Mouse (Mus musculus): Measurements from ENCODE around the gene S1pr2.
"Not testable (repeated sequence)": the region's sequence is repeated elsewhere in the genome, so short reads cannot be mapped to it uniquely, and the experiment has no call there.

S1pr2 gene

DNA sequence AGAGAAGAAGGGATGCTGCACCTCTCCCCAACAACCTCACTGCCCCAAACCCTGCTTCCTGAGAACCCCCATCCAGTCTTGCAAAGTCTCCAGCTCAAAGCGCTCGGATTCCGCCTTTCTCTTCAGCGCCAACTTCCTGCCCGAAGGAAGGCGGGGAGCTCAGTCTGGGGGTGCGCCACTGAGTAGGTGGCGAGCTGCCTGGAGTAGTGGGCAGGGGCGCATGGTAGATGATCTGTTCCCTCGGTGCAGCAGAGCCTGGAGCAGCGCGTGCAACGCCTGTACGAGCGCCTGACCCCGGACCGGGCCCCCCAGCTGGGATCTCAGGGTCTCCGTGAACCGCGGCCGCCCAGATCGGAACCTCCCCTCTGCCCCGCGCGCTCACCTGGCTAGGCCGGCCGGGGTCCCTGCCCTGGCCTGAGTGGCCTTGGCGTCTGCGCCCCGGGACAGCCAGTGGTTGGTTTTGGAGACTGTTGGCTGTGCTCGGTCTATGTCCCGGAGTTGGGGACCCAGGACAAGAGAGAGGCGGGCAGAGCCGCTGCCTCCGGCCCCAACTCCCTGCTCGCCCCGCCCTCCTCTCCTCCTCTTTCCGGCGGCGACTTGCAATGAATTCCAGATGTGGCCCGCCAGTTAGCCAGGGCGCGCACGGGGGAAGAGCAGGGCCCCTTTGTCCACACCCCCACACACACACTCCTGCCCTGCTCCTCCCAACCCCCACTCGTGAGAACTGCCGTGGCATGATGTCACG lies at the start of gene S1pr2:
Gene S1pr2, minus strand, starts transcription at position 566 of the 745 bp plus-strand sequence.
- DNase-seq = peak; percentile 39 to 66

DNA sequence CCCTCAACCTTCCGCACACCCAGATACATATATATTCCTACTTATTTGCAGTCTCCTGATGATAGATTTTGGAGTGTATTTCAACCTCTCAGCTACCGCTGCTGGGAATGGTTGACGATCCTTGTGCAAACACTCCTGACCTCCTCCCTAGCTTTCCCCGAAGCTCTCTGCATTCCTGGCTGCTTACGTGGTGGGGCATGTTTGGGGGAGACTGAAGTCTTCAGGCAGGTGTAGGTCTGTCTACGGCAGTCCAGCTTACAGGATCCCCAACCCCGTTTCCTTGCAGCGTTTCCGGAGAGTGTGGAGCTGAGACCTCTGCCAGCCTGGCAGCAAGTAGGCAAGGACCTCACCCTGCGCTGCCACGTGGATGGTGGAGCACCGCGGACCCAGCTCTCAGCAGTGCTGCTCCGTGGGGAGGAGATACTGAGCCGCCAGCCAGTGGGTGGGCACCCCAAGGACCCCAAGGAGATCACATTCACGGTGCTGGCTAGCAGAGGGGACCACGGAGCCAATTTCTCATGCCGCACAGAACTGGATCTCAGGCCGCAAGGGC lies 48.8 kb upstream of the S1pr2 start:
- no peak for DNase-seq

DNA sequence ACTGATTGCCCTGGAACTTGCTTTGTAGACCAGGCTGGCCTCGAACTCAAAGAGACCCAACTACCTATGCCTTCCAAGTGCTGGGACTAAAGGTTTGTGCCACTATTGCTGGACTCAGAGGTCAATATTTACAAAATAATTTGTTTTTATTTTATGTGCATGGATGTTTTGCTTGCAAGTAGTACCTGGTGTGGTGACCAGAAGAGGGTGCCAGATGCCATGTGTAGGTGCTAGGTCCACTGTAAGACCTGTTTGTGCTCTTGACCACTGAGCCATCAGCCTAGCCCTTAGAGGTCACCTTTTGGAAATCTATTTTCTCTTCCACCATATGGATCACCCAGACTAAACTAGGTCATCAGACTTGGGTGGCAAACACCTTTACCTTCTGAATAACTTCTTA lies 46.1 kb upstream of the S1pr2 start:
- no peak for DNase-seq

DNA sequence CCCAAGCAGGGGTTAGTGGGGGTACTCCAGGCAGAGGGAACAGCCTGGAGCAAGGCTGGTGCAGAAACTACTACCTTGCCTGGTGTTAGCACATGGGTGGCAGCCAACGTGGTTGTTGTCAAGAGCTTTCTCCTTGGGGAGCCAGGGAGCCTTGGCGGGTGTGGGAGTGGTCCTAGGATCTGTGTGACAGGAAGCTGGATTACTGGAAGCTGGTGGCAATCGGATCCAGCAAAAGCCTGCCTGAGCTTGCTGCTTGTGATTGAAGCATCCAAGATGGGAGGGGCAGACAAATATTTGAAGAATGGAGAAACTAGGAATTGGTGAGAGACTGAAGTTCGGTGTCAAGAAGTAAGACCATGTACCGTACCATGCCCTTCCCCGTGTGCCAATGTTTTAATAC lies 45.7 kb upstream of the S1pr2 start:
- DNase-seq = no peak

DNA sequence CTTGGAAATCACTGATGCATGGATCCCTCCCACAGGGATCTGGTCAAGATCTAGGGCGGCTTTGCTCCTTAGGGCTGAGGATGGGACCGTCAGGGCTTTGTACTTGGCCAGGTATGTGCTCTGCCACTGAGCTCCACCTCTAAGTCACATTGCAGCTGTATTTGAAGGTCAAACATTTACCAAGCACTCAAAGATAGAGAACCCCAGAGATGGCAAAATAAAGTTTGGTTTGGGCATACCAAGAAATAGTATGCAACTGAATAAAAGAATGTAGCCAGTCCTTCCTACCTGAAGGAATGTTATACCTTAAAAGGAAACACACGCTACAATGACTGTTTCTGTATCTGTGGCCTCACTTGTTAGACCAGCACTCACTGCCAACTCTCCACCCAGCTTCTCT lies 44.8 kb upstream of the S1pr2 start:
- no peak for DNase-seq

DNA sequence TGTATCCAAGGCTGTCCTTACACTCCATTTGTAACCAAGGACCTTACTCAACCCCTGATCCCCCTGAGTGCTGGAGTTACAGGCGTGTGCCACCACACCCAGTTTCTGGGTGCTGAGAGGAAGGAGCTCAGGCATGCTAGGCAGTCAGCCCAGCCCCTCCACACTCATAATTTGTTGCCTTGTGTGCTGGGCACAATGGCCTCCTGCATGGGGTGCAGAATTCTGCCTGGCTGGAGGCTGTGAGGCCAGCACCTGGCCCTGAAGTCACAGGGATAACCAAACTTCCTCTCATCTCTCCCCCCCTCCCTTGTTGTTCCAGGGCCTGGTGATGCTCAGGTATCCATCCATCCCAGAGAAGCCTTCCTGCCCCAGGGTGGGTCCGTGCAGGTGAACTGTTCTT lies 42.0 kb upstream of the S1pr2 start:
- no peak for DNase-seq

DNA sequence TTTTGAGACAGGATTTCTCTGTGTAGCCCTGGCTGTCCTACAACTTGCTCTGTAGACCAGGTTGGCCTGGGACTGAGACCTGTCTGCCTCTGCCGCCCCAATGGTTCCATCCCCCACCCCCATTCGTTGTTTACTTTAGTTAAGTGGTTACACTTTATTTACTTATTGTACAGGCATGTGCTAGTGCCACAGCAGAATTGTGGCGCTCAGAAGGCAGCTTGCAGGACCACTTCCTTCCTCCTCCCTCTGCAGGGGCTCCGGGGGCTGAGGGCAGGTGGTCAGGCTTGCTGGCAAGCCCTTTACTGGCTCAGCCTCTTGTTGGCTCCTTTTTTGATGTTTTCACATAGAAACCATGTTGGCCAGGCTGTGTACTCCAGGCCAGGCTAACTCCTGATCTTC lies 40.6 kb upstream of the S1pr2 start:
- peak in 1 of 2 experiments; percentile 35 for DNase-seq

DNA sequence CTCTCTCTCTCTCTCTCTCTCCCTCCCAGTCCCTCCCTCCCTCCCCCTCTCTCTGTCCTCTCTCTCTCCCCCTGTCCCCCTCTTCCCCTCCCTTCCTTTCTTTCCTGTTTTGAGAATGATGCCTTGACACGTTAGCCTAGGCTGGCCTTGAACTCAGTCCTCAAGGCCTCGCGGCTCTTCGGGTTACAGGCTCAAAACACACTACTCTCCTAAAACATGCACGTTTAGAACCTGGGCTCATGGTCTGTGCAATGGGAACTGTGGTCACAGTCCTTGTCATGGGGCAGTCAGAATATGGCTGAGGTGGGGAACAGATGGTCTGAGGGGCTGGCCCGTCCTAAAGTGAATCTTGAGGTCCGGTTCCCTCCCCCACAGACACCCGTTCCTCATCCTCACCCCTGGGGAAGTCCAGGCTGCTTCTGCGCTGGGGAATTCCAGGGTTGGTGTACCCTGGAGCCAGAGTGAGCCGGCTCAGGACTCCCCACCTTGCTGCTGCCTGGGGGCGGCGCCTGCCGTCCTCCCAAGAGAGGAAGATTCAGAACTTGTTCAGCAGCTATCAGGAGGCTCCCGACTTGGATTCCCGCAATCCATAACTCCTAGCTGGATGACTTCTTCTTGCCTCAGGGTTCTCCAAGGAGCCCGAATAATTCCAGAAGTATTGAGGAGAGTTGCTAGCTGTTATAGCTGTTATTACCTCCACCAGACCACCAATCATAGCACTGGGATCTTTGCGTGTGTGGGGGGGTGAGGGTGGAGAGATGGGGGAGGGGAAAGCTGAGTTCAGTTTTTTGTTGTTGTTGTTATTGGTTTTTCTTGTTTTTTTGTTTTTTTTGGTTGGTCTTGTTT lies 40.0 kb upstream of the S1pr2 start:
- peak; percentile 37 to 47 for DNase-seq

DNA sequence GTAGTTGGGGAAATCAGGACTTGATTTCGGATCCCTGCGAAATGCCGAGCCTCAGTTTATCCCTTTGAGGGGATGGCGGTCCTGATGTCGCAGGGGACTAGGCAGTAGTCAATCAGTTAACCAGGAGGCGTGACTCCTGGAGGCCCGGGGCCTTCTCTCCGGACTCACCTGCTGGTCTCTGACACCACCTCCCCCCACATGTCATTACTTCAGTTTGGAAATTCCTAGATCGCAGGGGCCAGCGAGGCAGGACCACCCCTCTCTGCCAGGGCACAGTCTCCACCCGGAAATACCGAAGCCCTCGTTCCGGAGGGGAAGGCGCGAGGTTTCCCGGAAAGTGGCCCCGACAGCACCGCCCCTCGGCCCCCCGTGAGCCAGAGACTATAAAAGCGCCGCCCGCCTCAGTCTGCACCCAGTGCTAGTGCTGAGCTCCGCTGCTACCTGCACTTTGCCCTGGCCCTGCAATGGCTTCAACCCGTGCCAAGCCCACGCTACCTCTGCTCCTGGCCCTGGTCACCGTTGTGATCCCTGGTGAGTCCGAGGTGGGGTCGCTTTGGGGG lies 39.1 kb upstream of the S1pr2 start, which contains the start of gene Icam1:
Gene Icam1, plus strand, starts transcription at position 415 of the 560 bp plus-strand sequence.
- peak; percentile 83 to 88 for DNase-seq

DNA sequence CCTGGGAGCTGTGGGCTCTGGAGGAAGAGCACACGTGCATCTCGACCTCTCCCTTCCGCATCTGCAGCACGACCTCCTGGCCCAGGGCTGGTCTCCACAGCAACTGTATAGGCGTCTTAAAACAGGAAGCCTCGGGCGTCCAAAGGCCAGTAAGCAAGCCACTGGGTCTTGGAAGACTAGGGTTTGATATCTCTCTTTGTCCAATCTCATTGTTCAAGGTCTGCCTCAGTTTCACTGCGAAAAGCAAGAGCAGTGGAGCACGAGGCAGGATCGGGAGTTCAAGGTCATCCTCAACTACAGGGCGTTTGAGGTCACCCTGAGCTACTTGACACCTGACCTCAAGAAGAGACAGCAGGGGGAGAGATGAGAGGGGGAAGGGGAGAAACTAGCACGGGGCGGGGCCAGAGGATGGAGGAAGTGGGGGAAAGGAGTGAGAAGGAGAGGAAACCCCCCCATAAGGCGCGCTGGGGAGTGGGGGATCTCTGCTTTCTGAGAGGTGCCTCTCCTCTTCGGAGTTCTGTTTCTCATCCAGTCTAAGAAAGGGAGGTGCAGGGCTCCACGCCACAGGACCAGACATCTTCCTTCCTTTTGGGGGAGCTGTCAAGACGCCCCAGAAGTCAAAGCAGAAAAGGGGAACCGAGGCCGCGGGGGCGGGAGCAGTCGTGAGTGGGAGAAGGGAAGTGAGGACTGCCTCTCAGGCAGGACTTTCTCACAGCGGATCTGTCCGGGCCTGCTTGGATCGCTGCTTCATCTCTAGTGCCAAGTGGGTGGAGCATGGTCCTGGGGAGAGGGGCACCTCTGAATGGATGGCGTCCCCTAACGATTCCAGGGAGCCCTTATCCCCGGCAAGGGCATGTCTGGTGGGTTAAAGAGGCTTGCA lies 38.4 kb upstream of the S1pr2 start:
- peak; percentile 80 to 85 for DNase-seq

DNA sequence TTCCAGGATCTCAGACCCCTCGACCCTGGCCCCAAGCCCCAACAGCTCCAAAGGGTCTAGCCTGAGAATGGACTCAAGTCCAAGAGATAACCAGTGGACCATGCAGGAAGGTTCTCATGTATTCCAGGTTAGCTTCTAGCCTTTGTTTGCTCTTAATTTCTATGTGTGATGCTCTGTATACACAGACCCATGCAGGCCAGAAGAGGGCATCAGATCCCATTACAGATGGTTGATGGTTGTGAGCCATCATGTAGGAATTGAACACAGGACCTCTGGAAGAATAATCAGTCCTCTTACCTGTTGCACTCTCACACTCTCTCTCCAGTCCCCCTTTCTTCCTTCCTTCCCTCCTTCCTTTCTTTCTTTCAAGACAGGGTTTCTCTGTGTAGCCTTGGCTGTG lies 35.8 kb upstream of the S1pr2 start:
- DNase-seq = no peak

DNA sequence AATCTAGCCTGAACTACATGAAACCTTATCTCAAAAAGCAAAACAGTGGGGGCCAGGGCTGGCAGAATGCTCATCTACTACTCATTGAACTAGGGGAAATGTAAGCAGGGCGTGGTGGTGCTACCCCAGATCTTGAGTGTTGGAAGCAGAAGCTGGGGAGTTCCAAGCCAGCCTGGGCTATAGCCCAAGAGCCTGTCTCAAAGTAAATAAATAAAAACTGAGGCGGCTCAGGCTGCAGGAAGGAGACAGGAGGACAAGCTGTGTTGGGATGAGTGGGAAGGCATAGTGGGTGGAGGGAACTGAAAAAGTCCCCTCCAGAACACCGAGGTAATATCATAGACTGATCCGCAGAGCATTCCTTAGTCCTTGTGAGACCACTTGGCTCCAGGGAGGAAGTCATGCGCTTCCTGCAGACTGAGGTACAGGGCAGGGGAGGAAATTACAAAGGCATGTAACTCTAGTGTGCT lies 35.3 kb upstream of the S1pr2 start:
- no peak for DNase-seq

DNA sequence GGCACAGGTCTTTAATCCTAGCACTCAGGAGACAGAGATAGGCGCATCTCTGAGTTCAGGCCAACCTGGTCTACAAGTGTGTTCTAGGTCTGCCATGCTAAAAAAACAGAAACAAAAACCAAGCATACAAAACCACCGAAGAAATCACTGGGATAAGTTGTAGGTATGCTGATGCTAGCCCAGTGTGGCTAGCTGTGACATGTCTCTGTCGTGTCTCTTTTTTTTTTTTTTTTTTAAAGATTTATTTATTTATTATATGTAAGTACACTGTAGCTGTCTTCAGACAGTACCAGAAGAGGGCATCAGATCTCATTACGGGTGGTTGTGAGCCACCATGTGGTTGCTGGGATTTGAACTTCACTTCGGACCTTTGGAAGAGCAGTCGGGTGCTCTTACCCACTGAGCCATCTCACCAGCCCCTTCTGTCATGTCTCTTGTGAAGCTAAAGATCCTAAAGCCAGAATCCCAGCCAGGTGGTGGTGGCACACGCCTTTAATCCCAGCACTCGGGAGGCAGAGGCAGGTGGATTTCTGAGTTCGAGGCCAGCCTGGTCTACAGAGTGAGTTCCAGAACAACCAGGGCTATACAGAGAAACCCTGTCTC lies 34.5 kb upstream of the S1pr2 start:
- DNase-seq = not testable (repeated sequence)

DNA sequence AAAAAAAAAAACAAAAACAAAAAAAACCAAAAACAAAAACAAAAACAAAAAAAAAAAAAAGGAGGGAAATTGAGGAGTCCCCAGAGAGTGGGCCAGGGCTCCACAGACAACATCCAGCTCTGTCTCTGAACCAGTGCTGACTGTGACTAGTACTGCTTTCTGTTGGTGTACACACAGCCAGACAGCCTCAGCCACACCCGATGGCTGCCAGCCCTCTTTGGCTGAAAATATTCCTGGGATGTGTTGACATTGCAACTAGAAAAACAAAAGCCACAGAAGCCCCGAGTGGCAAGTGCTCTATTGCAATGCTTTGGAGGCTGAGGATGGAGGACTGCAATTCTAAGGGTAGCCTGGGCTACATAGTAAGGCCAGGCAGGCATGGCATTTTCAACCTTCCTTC lies 33.8 kb upstream of the S1pr2 start:
- DNase-seq = no peak

DNA sequence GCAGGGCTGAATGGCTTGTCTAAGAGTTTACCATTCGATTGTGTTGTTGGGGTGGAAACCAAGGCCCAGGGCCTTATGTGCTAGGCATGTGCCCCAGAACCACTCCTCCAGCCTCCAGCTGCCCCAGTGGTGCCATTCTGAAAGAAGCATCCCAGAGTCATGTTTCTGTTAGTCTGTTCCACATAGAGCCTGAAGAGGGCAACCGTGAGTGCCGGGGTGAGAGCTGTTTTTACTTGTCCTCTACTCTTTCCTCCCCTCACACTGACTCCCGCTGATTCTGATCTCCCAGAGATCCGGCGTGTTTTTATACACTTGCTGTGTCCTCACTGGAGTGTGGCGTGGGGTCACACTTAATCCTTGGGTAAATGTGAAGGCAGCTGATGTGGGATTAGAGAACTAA lies 31.4 kb upstream of the S1pr2 start:
- no peak for DNase-seq

DNA sequence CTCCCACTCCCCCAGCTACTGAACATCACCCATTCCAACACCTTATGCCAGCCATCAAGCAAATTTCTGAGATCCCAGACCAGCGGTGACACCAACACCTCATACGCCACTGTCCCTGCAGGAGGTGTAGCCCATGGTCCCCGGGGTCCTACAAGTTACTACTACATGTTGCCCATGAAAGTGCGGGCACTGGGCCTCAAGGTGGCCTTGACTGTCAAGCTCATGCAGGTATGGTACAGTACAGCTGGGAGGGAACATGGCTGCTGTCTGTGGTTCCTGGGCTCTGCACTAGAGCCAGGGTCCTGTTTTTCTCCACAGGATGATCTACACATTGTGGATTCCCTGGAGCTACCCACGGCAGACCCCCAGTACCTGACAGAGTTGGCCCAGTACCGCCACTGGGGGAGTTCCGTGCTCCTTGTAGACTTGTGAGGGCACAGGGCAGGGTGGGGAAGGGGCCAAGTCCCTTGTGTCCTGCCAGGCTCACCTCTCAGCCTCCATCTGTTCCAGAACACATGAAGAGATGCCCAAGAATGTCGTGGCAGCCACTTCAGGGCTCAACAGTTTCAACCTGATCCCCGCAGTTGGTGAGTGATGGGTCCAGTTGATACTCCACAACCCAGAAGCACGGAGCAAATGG lies 30.9 kb upstream of the S1pr2 start:
- DNase-seq = no peak

DNA sequence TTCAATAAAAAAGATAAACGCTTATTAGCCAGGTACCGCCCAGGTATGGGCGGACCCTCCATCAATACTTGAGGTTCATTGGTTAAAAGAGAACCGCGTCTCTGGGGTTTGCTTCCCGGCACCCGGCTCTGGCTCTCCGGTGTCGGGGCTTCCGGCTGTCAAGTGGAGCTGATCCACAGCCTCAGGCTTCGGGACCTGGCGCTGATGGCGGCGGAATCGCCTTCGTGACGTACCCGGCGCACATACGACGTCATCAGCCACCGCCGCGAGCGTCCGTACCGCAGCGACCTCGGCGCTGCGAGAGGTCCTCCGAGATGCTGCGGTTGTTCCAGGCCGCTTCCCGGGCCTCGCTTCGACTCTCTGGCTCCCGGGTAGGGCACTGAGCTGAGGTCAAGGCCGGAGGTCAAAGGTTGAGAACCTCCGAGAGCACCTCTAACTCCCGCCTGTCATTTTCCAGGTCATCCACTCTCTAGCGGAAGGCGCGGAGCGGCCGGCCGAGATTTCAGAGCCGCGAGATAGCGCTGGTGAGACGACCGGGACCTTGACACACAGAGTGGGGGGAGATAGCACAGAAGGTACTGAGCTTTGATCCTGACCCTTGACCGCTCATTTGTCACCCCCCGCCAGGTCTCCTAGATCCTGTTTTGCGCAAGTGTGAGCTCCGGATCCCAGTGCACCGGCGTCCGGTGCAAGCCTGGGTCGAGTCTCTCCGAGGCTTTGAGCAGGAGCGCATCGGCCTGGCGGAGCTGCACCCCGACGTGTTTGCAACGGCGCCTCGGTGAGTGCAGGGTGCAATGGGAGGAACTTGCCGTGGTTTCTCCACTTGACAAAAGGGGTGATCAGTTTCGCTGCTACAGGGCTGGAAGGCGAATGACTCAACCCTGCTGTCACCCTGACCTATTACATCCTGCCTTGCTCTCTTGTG lies 26.3 kb upstream of the S1pr2 start, which contains the start of gene Mrpl4:
Gene Mrpl4, plus strand, starts transcription at position 112 of the 925 bp plus-strand sequence.
- peak; percentile 67 to 82 for DNase-seq

DNA sequence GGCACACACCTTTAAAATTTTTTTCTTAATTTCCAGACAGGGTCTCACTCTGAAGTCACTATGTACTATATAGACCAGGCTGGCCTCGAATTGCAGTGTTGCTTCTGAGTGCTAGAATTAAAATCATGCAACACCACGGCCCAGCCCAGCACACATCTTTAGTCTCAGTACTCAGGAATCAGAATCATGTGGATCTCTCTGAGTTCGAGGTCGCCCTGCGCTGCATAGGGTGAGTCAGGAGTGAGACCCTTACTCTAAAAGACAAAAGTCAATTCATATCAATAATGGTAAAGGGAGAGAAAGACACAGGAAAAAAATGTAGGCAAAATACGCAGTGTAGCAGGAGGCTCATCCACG lies 25.7 kb upstream of the S1pr2 start:
- DNase-seq = no peak

DNA sequence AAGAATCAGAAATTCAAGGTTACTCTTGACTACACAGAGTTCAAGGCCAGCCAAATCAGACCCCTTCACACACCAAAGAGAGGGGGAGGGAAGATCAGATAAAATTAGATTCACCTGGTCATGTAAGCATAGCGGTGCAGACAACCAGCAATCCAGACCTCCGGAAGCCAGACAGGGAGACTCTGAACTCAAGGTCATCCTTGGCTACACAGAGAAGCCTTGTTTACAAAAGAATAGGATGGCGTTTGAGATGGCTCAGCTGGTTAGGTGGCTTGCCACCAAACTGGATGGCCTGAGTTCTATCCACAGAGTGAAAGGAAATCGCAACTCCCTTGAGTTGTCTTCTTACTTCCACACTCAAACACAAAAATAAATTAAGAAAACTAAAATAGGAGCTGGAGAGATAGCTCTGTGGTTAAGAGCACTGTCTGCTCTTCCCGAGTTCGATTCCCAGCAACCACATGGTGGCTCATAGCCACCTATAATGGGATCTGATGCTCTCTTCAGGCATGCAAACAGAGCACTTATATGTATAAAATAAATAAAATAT lies 25.1 kb upstream of the S1pr2 start:
- DNase-seq = no peak

DNA sequence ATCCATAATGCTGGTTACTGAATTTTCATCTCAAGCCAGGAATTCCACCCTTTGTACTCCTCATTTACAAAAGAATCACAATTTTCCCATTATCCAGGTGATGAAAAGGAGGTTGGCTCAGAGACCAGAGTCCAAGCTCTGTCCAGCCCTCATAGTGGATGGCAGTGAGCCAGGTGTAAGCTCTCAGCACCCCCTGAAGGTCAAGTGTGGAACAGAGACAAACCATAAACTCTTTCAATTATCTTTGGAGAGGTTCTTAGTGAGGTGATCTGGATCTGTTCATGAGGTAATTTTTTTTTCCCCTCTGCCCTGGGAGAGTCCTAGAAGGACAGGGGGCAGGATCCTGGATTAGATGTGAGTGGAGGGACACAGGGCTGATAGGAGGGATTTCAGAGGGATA lies 24.2 kb upstream of the S1pr2 start:
- no peak for DNase-seq
